Mouse (Mus musculus) heart, postnatal 0 days (tissue): Measurements from ENCODE around the gene Cept1. TPM values are rescaled to one million over a fixed set of nuclear protein-coding genes. Genes with fewer than 3 reads are reported as not detected.

Experiments
- ATAC-seq: fragments of 200-750 bp; cut with Nextera tagmentation; 2 replicates; pipeline ENCODE4 v1.8.0; 2017; ENCODE audit warnings: low read depth, moderate number of reproducible peaks, moderate library complexity; ENCODE audit not compliant: insufficient read depth
- DNase-seq: peaks from one replicate; pipeline ENCODE4 v3.0.0-alpha.2; 2016; ENCODE audit warnings: low spot score
- H3K27ac ChIP-seq: fragments of 300-500 bp; sonication (generic); 2 replicates; pipeline ENCODE4 v1.5.1; 2014; ENCODE audit warnings: low read depth, mild to moderate bottlenecking
- H3K27me3 ChIP-seq: fragments of 300-500 bp; sonication (generic); 2 replicates; pipeline ENCODE4 v1.6.1; 2014; ENCODE audit warnings: low read length, mixed read lengths; ENCODE audit not compliant: control insufficient read depth, insufficient read depth
- H3K36me3 ChIP-seq: fragments of 300-500 bp; sonication (generic); replicated peaks from 2 replicates; pipeline ENCODE4 v1.6.1; 2014; ENCODE audit warnings: low read length, mixed read lengths; ENCODE audit not compliant: control insufficient read depth, insufficient read depth
- H3K4me1 ChIP-seq: fragments of 300-500 bp; sonication (generic); 2 replicates; pipeline ENCODE4 v1.6.1; 2014; ENCODE audit warnings: antibody characterized with exemption; ENCODE audit not compliant: control insufficient read depth, insufficient read depth
- H3K4me2 ChIP-seq: fragments of 300-500 bp; sonication (generic); 2 replicates; pipeline ENCODE4 v1.6.1; 2014; ENCODE audit warnings: low read depth, mild to moderate bottlenecking, low read length, moderate library complexity
- H3K4me3 ChIP-seq: fragments of 300-500 bp; sonication (generic); 2 replicates; pipeline ENCODE4 v1.5.1; 2014; ENCODE audit warnings: low read depth, low read length
- H3K9ac ChIP-seq: fragments of 300-500 bp; sonication (generic); replicated peaks from 2 replicates; pipeline ENCODE4 v1.6.1; 2014; ENCODE audit warnings: low read depth, low read length, mixed read lengths
- H3K9me3 ChIP-seq: fragments of 300-500 bp; sonication (generic); replicated peaks from 2 replicates; pipeline ENCODE4 v1.6.1; 2016; ENCODE audit warnings: low read length; ENCODE audit not compliant: control insufficient read depth
- CTCF ChIP-seq: IDR thresholded peaks from 2 replicates; pipeline ENCODE4 v1.5.1; 2016; ENCODE audit warnings: antibody characterized with exemption, control low read depth, low read depth
- EP300 ChIP-seq: IDR thresholded peaks from 2 replicates; pipeline ENCODE4 v1.6.1; 2016; ENCODE audit warnings: antibody characterized with exemption, low read depth
- WGBS: fragments of 180-500 bp; shearing (Covaris S2); extraction: QIAGEN DNeasy Blood & Tissue Kit; methylation state at CpG from one replicate; pipeline ENCODE4 v1.1.7; 2014; 5-methylcytosine and 5-hydroxymethylcytosine counted together
- polyA plus RNA-seq: library from polyadenylated mRNA; unstranded; fragments of >200 nt; fragmentation: Nextera tagmentation; extraction: Ambion mirVana; gene quantifications from 2 replicates; pipeline ENCODE4 v1.2.1, GENCODE M21; 2015
- total RNA-seq: library from RNA; depleted of rRNA; stranded (reverse); fragments of >200 nt; gene quantifications from 2 replicates; pipeline ENCODE4 v1.2.3, GENCODE M21; 2014; ENCODE audit warnings: low replicate concordance

The Cept1 gene
- total and polyA plus RNA-seq, 2 experiments from 2014 or later = 21.2 to 29.3 TPM

GRCm38 (mm10) chr3:106558271-106558670 lies 10.7 kb upstream of the Cept1 start:
- no peak overlapping the region for H3K27ac ChIP-seq
- no peak for DNase-seq
- no peak for ATAC-seq
- TF ChIP-seq CTCF (no peak), EP300 (no peak)
- H3K9ac ChIP-seq = no peak overlapping the region
- H3K4me2 ChIP-seq = no peak overlapping the region
- H3K9me3 ChIP-seq = no peaks in the 10 kb centered on the region
- no peaks in the 10 kb centered on the region for H3K4me1 ChIP-seq
- peaks cover 46% of the 10 kb centered on the region for H3K36me3 ChIP-seq
- no peaks in the 10 kb centered on the region for H3K27me3 ChIP-seq
- no peak overlapping the region for H3K4me3 ChIP-seq

GRCm38 (mm10) chr3:106555743-106556250 lies 8.2 kb upstream of the Cept1 start:
- Histone ChIP-seq H3K36me3 (peaks cover 56% of the 10 kb centered on the region), H3K27ac (no peak overlapping the region)

GRCm38 (mm10) chr3:106553411-106553810 lies 5.8 kb upstream of the Cept1 start:
- TF ChIP-seq CTCF = no peak
- TF ChIP-seq EP300 = no peak
- no peak overlapping the region for H3K4me2 ChIP-seq
- peaks cover 50% of the 10 kb centered on the region for H3K36me3 ChIP-seq
- H3K27ac ChIP-seq = no peak overlapping the region
- no peak for ATAC-seq
- H3K9ac ChIP-seq = no peak overlapping the region
- no peaks in the 10 kb centered on the region for H3K4me1 ChIP-seq
- H3K4me3 ChIP-seq = no peak overlapping the region
- no peaks in the 10 kb centered on the region for H3K9me3 ChIP-seq
- WGBS = 84% methylated on average over 5 of the region's 5 CpGs
- no peak for DNase-seq
- no peaks in the 10 kb centered on the region for H3K27me3 ChIP-seq

More at GRCm38 (mm10) chr3:106555743-106556250, 8.2 kb upstream of the Cept1 start:
- H3K9me3 ChIP-seq = no peaks in the 10 kb centered on the region
- no peak overlapping the region for H3K9ac ChIP-seq
- no peak overlapping the region for H3K4me2 ChIP-seq
- TF ChIP-seq EP300 = no peak
- TF ChIP-seq CTCF = no peak
- no peak for ATAC-seq
- no peaks in the 10 kb centered on the region for H3K4me1 ChIP-seq
- WGBS = 90% methylated on average over 3 of the region's 3 CpGs
- no peak for DNase-seq
- H3K4me3 ChIP-seq = no peak overlapping the region
- no peaks in the 10 kb centered on the region for H3K27me3 ChIP-seq

- H3K9me3 ChIP-seq = no peaks in the 10 kb centered on the region
- DNase-seq (no peak), ATAC-seq (no peak)
- WGBS = 28% methylated on average over 3 of the region's 3 CpGs
- H3K4me1 ChIP-seq = peaks cover 11% of the 10 kb centered on the region; the same call in 1 of the 2 replicates
- H3K4me2 ChIP-seq = peak overlapping the region; percentile 76
- no peak overlapping the region for H3K9ac ChIP-seq
- peak overlapping the region; percentile 87 for H3K4me3 ChIP-seq
- H3K27ac ChIP-seq = peak overlapping the region; percentile 44
- TF ChIP-seq EP300 (no peak), CTCF (no peak)
- H3K36me3 ChIP-seq = peaks cover 17% of the 10 kb centered on the region
- H3K27me3 ChIP-seq = no peaks in the 10 kb centered on the region
Measured at GRCm38 (mm10) chr3:106548971-106549370, 1.4 kb upstream of the Cept1 start.

- TF ChIP-seq EP300 = no peak
- no peak for TF ChIP-seq CTCF
- peak overlapping the region; percentile 97 for H3K27ac ChIP-seq
- 0% methylated on average over 27 of the region's 27 CpGs for WGBS
- H3K4me2 ChIP-seq = peak overlapping the region; percentile 76
- H3K9me3 ChIP-seq = no peaks in the 10 kb centered on the region
- H3K4me1 ChIP-seq = peaks cover 11% of the 10 kb centered on the region; the same call in 1 of the 2 replicates
- H3K36me3 ChIP-seq = peaks cover 8% of the 10 kb centered on the region; the same call in 1 of the 2 replicates
- DNase-seq (peak; percentile 80), ATAC-seq (peak; percentile 36)
- peak overlapping the region; percentile 91 for H3K9ac ChIP-seq
- no peaks in the 10 kb centered on the region for H3K27me3 ChIP-seq
- H3K4me3 ChIP-seq = peak overlapping the region; percentile 87
Measured at GRCm38 (mm10) chr3:106547924-106548539, 430 bp upstream of the Cept1 start.
